Mouse (Mus musculus) layer of hippocampus, postnatal 10 days (tissue): Measurements from ENCODE around the gene Olfr338. TPM values are rescaled to one million over a fixed set of nuclear protein-coding genes. Genes with fewer than 3 reads are reported as not detected.
"Not testable (repeated sequence)": the region's sequence is repeated elsewhere in the genome, so short reads cannot be mapped to it uniquely, and the experiment has no call there.

Experiments used
- DNase-seq, 2 experiments: peaks; one replicate each; pipeline ENCODE4 v3.0.0; 2021; ENCODE audit warnings: low spot score in 2 of 2
- long read RNA-seq: library from polyadenylated mRNA; stranded (forward); transcript quantifications from one replicate; pipeline ENCODE4 v2.0.0, GENCODE M21; 2023
- total RNA-seq, 2 experiments: library from RNA; stranded (reverse); gene quantifications; 2 replicates each; pipeline ENCODE4 v1.2.3; 2021

The Olfr338 gene
- not detected for total RNA-seq
- long read RNA-seq: 0 reads

GRCm38 (mm10) chr2:36373219-36373618 lies at the start of gene Olfr338:
Gene Olfr338 (plus strand): TSS chr2:36373519.
- no peak for DNase-seq

DNA sequence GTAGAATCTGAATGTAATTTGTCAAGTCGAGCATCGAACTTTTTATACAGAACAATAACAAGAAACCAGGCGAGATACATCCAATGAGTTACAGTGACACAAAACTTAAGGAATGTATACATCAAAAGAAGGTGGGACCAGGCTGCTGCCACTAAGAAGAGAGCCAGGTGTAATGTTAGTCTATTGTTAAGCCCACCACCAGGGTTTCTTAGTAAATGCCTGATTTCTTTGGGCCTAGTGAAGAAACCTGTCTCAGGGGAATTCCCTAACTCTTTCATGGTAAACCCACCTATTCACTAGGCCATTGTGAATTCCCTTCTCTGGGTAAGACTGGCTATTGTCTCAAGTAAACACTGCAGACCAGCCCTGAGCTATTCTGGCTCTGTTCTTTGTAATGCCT lies 41.9 kb downstream of the Olfr338 start:
- not testable (repeated sequence) for DNase-seq

- DNase-seq: not testable (repeated sequence)
These were observed 42.3 kb downstream of the Olfr338 start for GRCm38 (mm10) chr2:36415591-36415990.

GRCm38 (mm10) chr2:36418647-36419046 lies 45.3 kb downstream of the Olfr338 start, which contains the start of gene Olfr339:
Gene Olfr339 (plus strand): TSS chr2:36418947.
- DNase-seq: no peak

Other genes with a start within 250 kb of the Olfr338 start
- gene Mrrf, start 237.1 kb upstream of the Olfr338 start, total RNA-seq: 10 to 100 TPM; 14.4 to 15.0 TPM
- 10 to 100 TPM; 51.5 to 52.6 TPM for gene Rbm18, start 236.7 kb upstream of the Olfr338 start, total RNA-seq
- gene Ptgs1, start 143.1 kb upstream of the Olfr338 start, total RNA-seq: 10 to 100 TPM; 12.7 to 16.0 TPM
- gene Olfr339, start 45.4 kb downstream of the Olfr338 start, total RNA-seq: not detected
- not detected for gene Olfr340, start 79.1 kb downstream of the Olfr338 start, total RNA-seq
- gene Olfr341, start 108.9 kb downstream of the Olfr338 start, total RNA-seq: not detected
- gene Olfr342, start 151.5 kb downstream of the Olfr338 start, total RNA-seq: not detected
- not detected for gene Olfr344, start 193.1 kb downstream of the Olfr338 start, total RNA-seq